Mouse (Mus musculus) heart, postnatal 36 days (tissue): ENCODE measurements around the gene Lce1l. TPM values are rescaled to one million over a fixed set of nuclear protein-coding genes. Genes with fewer than 3 reads are reported as not detected.
"Not testable (repeated sequence)": the region's sequence is repeated elsewhere in the genome, so short reads cannot be mapped to it uniquely, and the experiment has no call there.

Experiments used
- DNase-seq, 2 experiments: peaks; one replicate each; pipeline ENCODE4 v3.0.0; 2021 to 2022
- intact Hi-C: fragments of 180-260 bp; cut with DNase I; formaldehyde crosslinking; loops from one replicate; pipeline ENCODE4 v1.15.1; 2025
- total RNA-seq, 2 experiments: library from RNA; stranded (reverse); gene quantifications; 2 replicates each; pipeline ENCODE4 v1.2.3; 2021

Gene Lce1l
- total RNA-seq, result not detected

GRCm38 (mm10) chr3:92851186-92851585 lies at the start of gene Lce1l:
Gene Lce1l, minus strand, starts transcription at chr3:92851286.
- intact Hi-C loops, result no loop called here
- DNase-seq, result no peak

GRCm38 (mm10) chr3:92894489-92894888 lies 43.4 kb upstream of the Lce1l start:
- intact Hi-C loops, result no loop called here
- no peak for DNase-seq

GRCm38 (mm10) chr3:92894063-92894462 lies 43.0 kb upstream of the Lce1l start:
- intact Hi-C loops, result no loop called here
- DNase-seq, result no peak

GRCm38 (mm10) chr3:92874180-92874579 lies 23.1 kb upstream of the Lce1l start:
- no peak for DNase-seq
- intact Hi-C loops, result no loop called here

- intact Hi-C loops, result no loop called here
- DNase-seq, result no peak
Observed at GRCm38 (mm10) chr3:92870116-92870515, 19.0 kb upstream of the Lce1l start, which contains the start of gene 2310050C09Rik. Gene 2310050C09Rik, minus strand, starts transcription at chr3:92870216.

- intact Hi-C loops, result no loop called here
- no peak for DNase-seq
Observed at GRCm38 (mm10) chr3:92827108-92827507, 24.0 kb downstream of the Lce1l start, which contains the start of gene Kprp. Gene Kprp, minus strand, starts transcription at chr3:92827247.

GRCm38 (mm10) chr3:92825808-92826207 lies 25.3 kb downstream of the Lce1l start:
- no peak for DNase-seq
- intact Hi-C loops, result no loop called here

GRCm38 (mm10) chr3:92816036-92816435 lies 35.0 kb downstream of the Lce1l start:
- DNase-seq, intact Hi-C loops: not testable (repeated sequence)

GRCm38 (mm10) chr3:92815581-92815980 lies 35.5 kb downstream of the Lce1l start:
- DNase-seq, result no peak
- intact Hi-C loops, result no loop called here

- intact Hi-C loops, result no loop called here
- DNase-seq, result no peak
Observed at GRCm38 (mm10) chr3:92807791-92808190, 43.3 kb downstream of the Lce1l start, which contains the start of gene Lce1k. Gene Lce1k, minus strand, starts transcription at chr3:92807891.

Other genes with a start within 250 kb of the Lce1l start
- gene 2210017I01Rik, start 243.8 kb downstream of the Lce1l start, total RNA-seq, result not detected
- gene Lce6a, start 229.6 kb downstream of the Lce1l start, total RNA-seq, result not detected
- gene Lce1a1, start 203.0 kb downstream of the Lce1l start, total RNA-seq, result not detected
- gene Lce1b, start 194.4 kb downstream of the Lce1l start, total RNA-seq, result not detected
- not detected for gene Lce1a2, start 181.0 kb downstream of the Lce1l start, total RNA-seq
- gene Lce1c, start 172.0 kb downstream of the Lce1l start, total RNA-seq, result not detected
- not detected for gene Lce1d, start 164.1 kb downstream of the Lce1l start, total RNA-seq
- gene Lce1e, start 142.2 kb downstream of the Lce1l start, total RNA-seq, result not detected
- gene Lce1f, start 130.9 kb downstream of the Lce1l start, total RNA-seq, result not detected
- not detected for gene Gm38119, start 112.2 kb downstream of the Lce1l start, total RNA-seq
- not detected for gene Lce1g, start 98.9 kb downstream of the Lce1l start, total RNA-seq
- gene Lce1h, start 86.2 kb downstream of the Lce1l start, total RNA-seq, result not detected
- gene Lce1i, start 72.4 kb downstream of the Lce1l start, total RNA-seq, result not detected
- gene Lce1j, start 60.8 kb downstream of the Lce1l start, total RNA-seq, result not detected
- not detected for gene Lce1k, start 43.4 kb downstream of the Lce1l start, total RNA-seq
- gene Kprp, start 24.0 kb downstream of the Lce1l start, total RNA-seq, result not detected
- gene 2310050C09Rik, start 18.9 kb upstream of the Lce1l start, total RNA-seq, result not detected
- not detected for gene Lce3a, start 74.9 kb upstream of the Lce1l start, total RNA-seq
- gene Lce3b, start 81.7 kb upstream of the Lce1l start, total RNA-seq, result not detected
- not detected for gene Lce3c, start 93.2 kb upstream of the Lce1l start, total RNA-seq
- not detected for gene Lce3d, start 106.1 kb upstream of the Lce1l start, total RNA-seq
- not detected for gene Lce3e, start 115.8 kb upstream of the Lce1l start, total RNA-seq
- gene Lce3f, start 140.9 kb upstream of the Lce1l start, total RNA-seq, result not detected
- not detected for gene Crct1, start 164.4 kb upstream of the Lce1l start, total RNA-seq
- gene Lce1m, start 167.8 kb upstream of the Lce1l start, total RNA-seq, result not detected
- gene Gm4858, start 217.5 kb upstream of the Lce1l start, total RNA-seq, result not detected